Comparison of ENCODE assay signal across 13 mouse cellular contexts in genomic region chr14:17733077-17733778, GRCm38 (mm10).
"Had no signal": no experiment of that assay in that cellular context is flagged by ENCODE, and none has a peak within 500 bp of the region (broad histone marks: within the 10 kb centered on the region; RNA-seq: fewer than 3 reads in every experiment).

No protein-coding gene starts in this region.

- H3K9ac ChIP-seq: limb, embryonic 12.5 days; liver, embryonic 13.5 days; liver, postnatal 0 days; lung, embryonic 15.5 days; stomach, embryonic 15.5 days had no signal

- H3K36me3 ChIP-seq: limb, embryonic 12.5 days; liver, embryonic 13.5 days; lung, embryonic 15.5 days; stomach, embryonic 15.5 days had no signal

- H3K4me2 ChIP-seq: limb, embryonic 12.5 days; liver, embryonic 13.5 days; lung, embryonic 15.5 days; stomach, embryonic 15.5 days had no signal

- H3K4me1 ChIP-seq: liver, embryonic 13.5 days; lung, embryonic 15.5 days; stomach, embryonic 15.5 days had no signal

- H3K27ac ChIP-seq: layer of hippocampus, adult 2 months; limb, embryonic 12.5 days; liver, embryonic 13.5 days; lung, embryonic 15.5 days; stomach, embryonic 15.5 days had no signal

- H3K27me3 ChIP-seq: limb, embryonic 12.5 days; liver, embryonic 13.5 days; lung, embryonic 15.5 days; stomach, embryonic 15.5 days had no signal

- H3K4me3 ChIP-seq: layer of hippocampus, adult 2 months; limb, embryonic 12.5 days; liver, embryonic 13.5 days; lung, embryonic 15.5 days; stomach, embryonic 15.5 days had no signal

- ATAC-seq: liver, postnatal 0 days had no signal

- DNase-seq: kidney, adult 11 months; kidney, postnatal 10 days; kidney, postnatal 4 days; liver; liver, embryonic 13.5 days; liver, postnatal 0 days; lung, postnatal 14 days; right cerebral cortex, postnatal 14 days; thymus, postnatal 36 days had no signal

- H3K9me3 ChIP-seq: limb, embryonic 12.5 days; liver, embryonic 13.5 days; lung, embryonic 15.5 days; stomach, embryonic 15.5 days had no signal
